Mouse (Mus musculus) embryonic facial prominence, embryonic 12.5 days (tissue): ENCODE measurements around the gene Ssbp3. TPM values are rescaled to one million over a fixed set of nuclear protein-coding genes. Genes with fewer than 3 reads are reported as not detected.

Experiments used
- ATAC-seq: fragments of 200-750 bp; cut with Nextera tagmentation; 2 replicates; pipeline ENCODE4 v1.8.0; 2017; ENCODE audit not compliant: insufficient number of reproducible peaks, insufficient read depth, low FRiP score, low TSS enrichment
- H3K27ac ChIP-seq: fragments of 300-500 bp; sonication (generic); 2 replicates; pipeline ENCODE4 v1.5.1; 2016; ENCODE audit warnings: mild to moderate bottlenecking
- H3K27me3 ChIP-seq: fragments of 300-500 bp; sonication (generic); 2 replicates; pipeline ENCODE4 v1.6.1; 2016; ENCODE audit warnings: mild to moderate bottlenecking, moderate library complexity
- H3K36me3 ChIP-seq: fragments of 300-500 bp; sonication (generic); 2 replicates; pipeline ENCODE4 v1.6.1; 2016; ENCODE audit warnings: mild to moderate bottlenecking
- H3K4me1 ChIP-seq: fragments of 300-500 bp; sonication (generic); 2 replicates; pipeline ENCODE4 v1.6.1; 2016
- H3K4me2 ChIP-seq: fragments of 300-500 bp; sonication (generic); replicated peaks from 2 replicates; pipeline ENCODE4 v1.6.1; 2016; ENCODE audit warnings: mild to moderate bottlenecking, moderate library complexity
- H3K4me3 ChIP-seq: fragments of 300-500 bp; sonication (generic); 2 replicates; pipeline ENCODE4 v1.5.1; 2016; ENCODE audit warnings: mild to moderate bottlenecking
- H3K9ac ChIP-seq: fragments of 300-500 bp; sonication (generic); 2 replicates; pipeline ENCODE4 v1.6.1; 2016; ENCODE audit warnings: mild to moderate bottlenecking, moderate library complexity
- H3K9me3 ChIP-seq: fragments of 300-500 bp; sonication (generic); 2 replicates; pipeline ENCODE4 v1.6.1; 2016; ENCODE audit warnings: mild to moderate bottlenecking, moderate library complexity
- WGBS: fragments of 180-500 bp; shearing (Covaris S2); methylation state at CpG from one replicate; pipeline ENCODE4 v1.1.7; 2016; 5-methylcytosine and 5-hydroxymethylcytosine counted together
- polyA plus RNA-seq: library from polyadenylated mRNA; unstranded; fragments of >200 nt; fragmentation: Nextera tagmentation; extraction: Ambion mirVana; gene quantifications from 2 replicates; pipeline ENCODE4 v1.2.1, GENCODE M21; 2016

Ssbp3 gene
- polyA plus RNA-seq, 1 experiment from 2014 or later = 279 TPM

- peaks cover 8% of the 10 kb centered on the region; the same call in 1 of the 2 replicates for H3K36me3 ChIP-seq
- WGBS = 6% methylated on average over 10 of the region's 10 CpGs
- peak overlapping the region; percentile 31 for H3K9ac ChIP-seq
- H3K4me3 ChIP-seq = peak overlapping the region; percentile 100
- peak overlapping the region; percentile 95 for H3K4me2 ChIP-seq
- no peaks in the 10 kb centered on the region for H3K27me3 ChIP-seq
- no peaks in the 10 kb centered on the region for H3K9me3 ChIP-seq
- no peak for ATAC-seq
- peaks cover 40% of the 10 kb centered on the region for H3K4me1 ChIP-seq
- peak overlapping the region; percentile 100 for H3K27ac ChIP-seq
These were observed 1.4 kb upstream of the Ssbp3 start for GRCm38 (mm10) chr4:106908950-106909751.

GRCm38 (mm10) chr4:106909797-106910196, 704 bp upstream of the Ssbp3 start:
- Histone ChIP-seq H3K36me3 (peaks cover 13% of the 10 kb centered on the region; the same call in 1 of the 2 replicates), H3K27ac (peak overlapping the region; percentile 100), H3K4me1 (peaks cover 46% of the 10 kb centered on the region), H3K9me3 (no peaks in the 10 kb centered on the region), H3K27me3 (no peaks in the 10 kb centered on the region), H3K4me2 (peak overlapping the region; percentile 95), H3K4me3 (peak overlapping the region; percentile 100), H3K9ac (peak overlapping the region; percentile 31)
- no peak for ATAC-seq
- WGBS = under 1% methylated on average over 6 of the region's 6 CpGs

GRCm38 (mm10) chr4:106911246-106911801, 823 bp downstream of the Ssbp3 start:
- Histone ChIP-seq H3K27me3 (no peaks in the 10 kb centered on the region), H3K9me3 (no peaks in the 10 kb centered on the region), H3K27ac (peak overlapping the region; percentile 100), H3K9ac (peak overlapping the region; percentile 100), H3K4me3 (peak overlapping the region; percentile 100), H3K36me3 (peaks cover 29% of the 10 kb centered on the region), H3K4me1 (peaks cover 60% of the 10 kb centered on the region), H3K4me2 (peak overlapping the region; percentile 95)
- ATAC-seq = peak; percentile 78
- under 1% methylated on average over 82 of the region's 89 CpGs for WGBS

- WGBS = under 1% methylated on average over 66 of the region's 73 CpGs
- no peaks in the 10 kb centered on the region for H3K27me3 ChIP-seq
- H3K4me1 ChIP-seq = peaks cover 60% of the 10 kb centered on the region
- H3K9ac ChIP-seq = peak overlapping the region; percentile 100
- peak overlapping the region; percentile 100 for H3K27ac ChIP-seq
- H3K4me2 ChIP-seq = peak overlapping the region; percentile 95
- H3K36me3 ChIP-seq = peaks cover 37% of the 10 kb centered on the region
- no peaks in the 10 kb centered on the region for H3K9me3 ChIP-seq
- no peak for ATAC-seq
- peak overlapping the region; percentile 100 for H3K4me3 ChIP-seq
These were observed 1.6 kb downstream of the Ssbp3 start for GRCm38 (mm10) chr4:106911951-106912688.

GRCm38 (mm10) chr4:106912689-106913041, 2.2 kb downstream of the Ssbp3 start:
- Histone ChIP-seq H3K9ac (peak overlapping the region; percentile 100), H3K36me3 (peaks cover 42% of the 10 kb centered on the region), H3K9me3 (no peaks in the 10 kb centered on the region), H3K4me1 (peaks cover 56% of the 10 kb centered on the region), H3K4me3 (peak overlapping the region; percentile 100), H3K27me3 (no peaks in the 10 kb centered on the region), H3K27ac (peak overlapping the region; percentile 100), H3K4me2 (peak overlapping the region; percentile 95)
- WGBS = 4% methylated on average over 6 of the region's 6 CpGs
- ATAC-seq = no peak

GRCm38 (mm10) chr4:106913411-106914049, 3.0 kb downstream of the Ssbp3 start:
- H3K4me1 ChIP-seq = peaks cover 47% of the 10 kb centered on the region
- H3K9ac ChIP-seq = peak overlapping the region; percentile 100
- H3K36me3 ChIP-seq = peaks cover 51% of the 10 kb centered on the region
- peak overlapping the region; percentile 100 for H3K27ac ChIP-seq
- no peaks in the 10 kb centered on the region for H3K27me3 ChIP-seq
- H3K9me3 ChIP-seq = no peaks in the 10 kb centered on the region
- 4% methylated on average over 9 of the region's 9 CpGs for WGBS
- H3K4me2 ChIP-seq = peak overlapping the region; percentile 95
- H3K4me3 ChIP-seq = peak overlapping the region; percentile 100
- no peak for ATAC-seq

GRCm38 (mm10) chr4:106915265-106915664, 4.8 kb downstream of the Ssbp3 start:
- Histone ChIP-seq H3K9me3 (no peaks in the 10 kb centered on the region), H3K4me1 (peaks cover 35% of the 10 kb centered on the region), H3K27me3 (no peaks in the 10 kb centered on the region), H3K4me3 (0 out of 2 replicates have a peak overlapping the region, but pooled peaks have one; percentile 100), H3K4me2 (peak overlapping the region; percentile 95), H3K9ac (no peak overlapping the region), H3K27ac (no peak overlapping the region), H3K36me3 (peaks cover 68% of the 10 kb centered on the region)
- ATAC-seq = no peak
- WGBS = 57% methylated on average over 8 of the region's 8 CpGs

- H3K27ac ChIP-seq = no peak overlapping the region
- no peak overlapping the region for H3K4me2 ChIP-seq
- no peaks in the 10 kb centered on the region for H3K9me3 ChIP-seq
- H3K4me1 ChIP-seq = peaks cover 57% of the 10 kb centered on the region
- no peak for ATAC-seq
- H3K4me3 ChIP-seq = no peak overlapping the region
- H3K36me3 ChIP-seq = peaks cover 94% of the 10 kb centered on the region
- H3K27me3 ChIP-seq = no peaks in the 10 kb centered on the region
- WGBS = 44% methylated on average over 1 of the region's 1 CpGs
- H3K9ac ChIP-seq = no peak overlapping the region
These were observed 7.8 kb downstream of the Ssbp3 start for GRCm38 (mm10) chr4:106918263-106918662.

GRCm38 (mm10) chr4:106920119-106920518, 9.6 kb downstream of the Ssbp3 start:
- Histone ChIP-seq H3K27ac (no peak overlapping the region), H3K9ac (no peak overlapping the region), H3K27me3 (no peaks in the 10 kb centered on the region), H3K36me3 (peaks cover 99% of the 10 kb centered on the region), H3K4me3 (no peak overlapping the region), H3K4me2 (no peak overlapping the region), H3K4me1 (peaks cover 45% of the 10 kb centered on the region), H3K9me3 (no peaks in the 10 kb centered on the region)
- 94% methylated on average over 4 of the region's 4 CpGs for WGBS
- ATAC-seq = no peak

GRCm38 (mm10) chr4:106921375-106922336, 11.2 kb downstream of the Ssbp3 start:
- no peak overlapping the region; the same call in 1 of the 2 replicates for H3K27ac ChIP-seq
- H3K9me3 ChIP-seq = no peaks in the 10 kb centered on the region
- 61% methylated on average over 9 of the region's 9 CpGs for WGBS
- no peak overlapping the region for H3K4me2 ChIP-seq
- peaks cover 99% of the 10 kb centered on the region for H3K36me3 ChIP-seq
- no peak for ATAC-seq
- no peak overlapping the region for H3K4me3 ChIP-seq
- peaks cover 36% of the 10 kb centered on the region for H3K4me1 ChIP-seq
- no peaks in the 10 kb centered on the region for H3K27me3 ChIP-seq
- H3K9ac ChIP-seq = no peak overlapping the region
